27 mouse cellular contexts compared by ENCODE assay signal in genomic region chr9:10350909-10351655, GRCm38 (mm10).
DNase-seq lines count a peak whose midpoint lies in the region; ATAC-seq and TF ChIP-seq lines count a peak whose summit lies in the region.
"Had no signal": no experiment of that assay in that cellular context is flagged by ENCODE, and none has a peak within 500 bp of the region (broad histone marks: within the 10 kb centered on the region; RNA-seq: fewer than 3 reads in every experiment).

No protein-coding gene starts in this region.

- no peak overlapping the region for H3K4me3 ChIP-seq in forebrain, postnatal 0 days (ENCODE audit: low read depth, low read length)
- no peak overlapping the region for H3K4me3 ChIP-seq in forebrain, embryonic 16.5 days (replicated peaks; ENCODE audit: low read length)
- H3K4me3 ChIP-seq in left cerebral cortex, adult 2 months, result no peak overlapping the region
- H3K4me3 ChIP-seq: embryonic facial prominence, embryonic 10.5 days; embryonic facial prominence, embryonic 12.5 days; erythroblast, embryonic 14.5 days; forebrain, embryonic 10.5 days; forebrain, embryonic 12.5 days had no signal

- DNase-seq in forebrain, postnatal 0 days, result peak; percentile 11
- DNase-seq in left cerebral cortex, adult 2 months (ENCODE audit: extremely low spot score in 1 of 2, low spot score in 2 of 2), result no peak
- no peak for DNase-seq in left cerebral cortex, postnatal 36 days (ENCODE audit: low spot score in 2 of 2)
- DNase-seq in telencephalon, adult 2 months (ENCODE audit: low read depth, low spot score), result peak; percentile 59
- DNase-seq: adrenal gland, adult 8-10 months; adrenal gland, postnatal 14 days; adrenal gland, postnatal 36 days; B cell, adult 2 months; cerebellum, adult 11 months; cerebellum, adult 18-20 months; cerebellum, adult 8-10 months; cerebellum, adult 9-11 months; cerebellum, postnatal 14 days; cerebellum, postnatal 36 days had no signal

- no peaks in the 10 kb centered on the region for H3K36me3 ChIP-seq in forebrain, postnatal 0 days (ENCODE audit: insufficient read depth)
- no peaks in the 10 kb centered on the region for H3K36me3 ChIP-seq in forebrain, embryonic 16.5 days (ENCODE audit: control insufficient read depth, insufficient read depth)
- H3K36me3 ChIP-seq: embryonic facial prominence, embryonic 10.5 days; embryonic facial prominence, embryonic 12.5 days; forebrain, embryonic 10.5 days; forebrain, embryonic 12.5 days; G1E had no signal

- H3K9ac ChIP-seq in forebrain, postnatal 0 days, result no peak overlapping the region
- H3K9ac ChIP-seq in forebrain, embryonic 16.5 days (replicated peaks; ENCODE audit: low read depth, low read length), result no peak overlapping the region
- H3K9ac ChIP-seq: embryonic facial prominence, embryonic 12.5 days; forebrain, embryonic 12.5 days had no signal

- H3K9me3 ChIP-seq in forebrain, postnatal 0 days (ENCODE audit: low read length), result no peaks in the 10 kb centered on the region
- H3K9me3 ChIP-seq in forebrain, embryonic 16.5 days (ENCODE audit: control insufficient read depth, low read length), result no peaks in the 10 kb centered on the region
- H3K9me3 ChIP-seq: embryonic facial prominence, embryonic 10.5 days; embryonic facial prominence, embryonic 12.5 days; forebrain, embryonic 10.5 days; forebrain, embryonic 12.5 days; G1E had no signal

- no peak overlapping the region for H3K27ac ChIP-seq in forebrain, postnatal 0 days (ENCODE audit: low read depth, low read length)
- no peak overlapping the region for H3K27ac ChIP-seq in forebrain, embryonic 16.5 days (ENCODE audit: low read length)
- H3K27ac ChIP-seq in left cerebral cortex, adult 2 months, result peak overlapping the region; percentile 41
- H3K27ac ChIP-seq: embryonic facial prominence, embryonic 10.5 days; embryonic facial prominence, embryonic 12.5 days; forebrain, embryonic 10.5 days; forebrain, embryonic 12.5 days had no signal

- no peaks in the 10 kb centered on the region for H3K4me1 ChIP-seq in forebrain, postnatal 0 days (ENCODE audit: insufficient read depth)
- no peaks in the 10 kb centered on the region for H3K4me1 ChIP-seq in forebrain, embryonic 16.5 days (replicated peaks; ENCODE audit: control insufficient read depth, insufficient read depth, low read length)
- H3K4me1 ChIP-seq: embryonic facial prominence, embryonic 10.5 days; embryonic facial prominence, embryonic 12.5 days; forebrain, embryonic 10.5 days; forebrain, embryonic 12.5 days had no signal

- no peaks in the 10 kb centered on the region for H3K27me3 ChIP-seq in forebrain, postnatal 0 days (ENCODE audit: insufficient read depth, low read length)
- no peaks in the 10 kb centered on the region for H3K27me3 ChIP-seq in forebrain, embryonic 16.5 days (replicated peaks; ENCODE audit: control insufficient read depth, insufficient read depth, low read length)
- H3K27me3 ChIP-seq: CH12.LX; embryonic facial prominence, embryonic 12.5 days; forebrain, embryonic 12.5 days; Patski had no signal

- no peak for ATAC-seq in forebrain, postnatal 0 days
- ATAC-seq in forebrain, embryonic 16.5 days, result no peak
- no peak for ATAC-seq in erythroblast, adult 5-6 weeks (replicated peaks; ENCODE audit: low FRiP score, poor library complexity, severe bottlenecking)
- ATAC-seq: activated CD4-positive, CD25-positive, alpha-beta regulatory T cell, adult 4 months; CD4-positive, CD25-positive, alpha-beta regulatory T cell, adult 4 months; forebrain, embryonic 14.5 days; Patski had no signal

- intact Hi-C loops in left cerebral cortex, adult 2 months (cut with DNase I), result no loop called here
- intact Hi-C loops in left cerebral cortex, postnatal 36 days (cut with DNase I), result no loop called here

- 71% methylated on average over 4 of the region's 4 CpGs for WGBS in forebrain, postnatal 0 days
- WGBS in forebrain, embryonic 16.5 days, result 78% methylated on average over 4 of the region's 4 CpGs

- H3K4me2 ChIP-seq in forebrain, postnatal 0 days (ENCODE audit: low read depth), result no peak overlapping the region
- H3K4me2 ChIP-seq in forebrain, embryonic 16.5 days (ENCODE audit: low read length), result no peak overlapping the region
- H3K4me2 ChIP-seq: embryonic facial prominence, embryonic 12.5 days; forebrain, embryonic 12.5 days had no signal

- no peak for TF ChIP-seq CTCF in forebrain, postnatal 0 days (IDR thresholded peaks at IDR 0.05; ENCODE audit: low read depth)
- TF ChIP-seq CTCF in left cerebral cortex, adult 2 months (IDR thresholded peaks at IDR 0.05), result no peak

Comparison
In these comparisons a context has a peak if more than half of its experiments do, and no peak if none do; other contexts are left out.
1. DNase-seq: peak in forebrain, postnatal 0 days (single experiment) and telencephalon, adult 2 months (single experiment); none in left cerebral cortex, adult 2 months (0 of 2) and left cerebral cortex, postnatal 36 days (0 of 2).